Mouse (Mus musculus) activated CD4-positive, CD25-positive, alpha-beta regulatory T cell (primary cell): ENCODE measurements around the gene Nectin4. TPM values are rescaled to one million over a fixed set of nuclear protein-coding genes. Genes with fewer than 3 reads are reported as not detected.

ENCODE experiments used
- polyA plus RNA-seq, 2 experiments: library from polyadenylated mRNA; unstranded; fragments of 100-300 nt; shearing (Covaris generic); gene quantifications; one replicate each; pipeline ENCODE4 v1.2.1; 2017

Gene Nectin4
- polyA plus RNA-seq: under 1 TPM; 0.08 to 0.23 TPM

GRCm38 (mm10) chr1:171369845-171370556 lies at the start of gene Nectin4:
Gene Nectin4, plus strand, starts transcription at chr1:171370099.

GRCm38 (mm10) chr1:171328839-171329432 lies 41.0 kb upstream of the Nectin4 start, which contains the start of gene Dedd:
Gene Dedd, plus strand, starts transcription at chr1:171329145.

DNA sequence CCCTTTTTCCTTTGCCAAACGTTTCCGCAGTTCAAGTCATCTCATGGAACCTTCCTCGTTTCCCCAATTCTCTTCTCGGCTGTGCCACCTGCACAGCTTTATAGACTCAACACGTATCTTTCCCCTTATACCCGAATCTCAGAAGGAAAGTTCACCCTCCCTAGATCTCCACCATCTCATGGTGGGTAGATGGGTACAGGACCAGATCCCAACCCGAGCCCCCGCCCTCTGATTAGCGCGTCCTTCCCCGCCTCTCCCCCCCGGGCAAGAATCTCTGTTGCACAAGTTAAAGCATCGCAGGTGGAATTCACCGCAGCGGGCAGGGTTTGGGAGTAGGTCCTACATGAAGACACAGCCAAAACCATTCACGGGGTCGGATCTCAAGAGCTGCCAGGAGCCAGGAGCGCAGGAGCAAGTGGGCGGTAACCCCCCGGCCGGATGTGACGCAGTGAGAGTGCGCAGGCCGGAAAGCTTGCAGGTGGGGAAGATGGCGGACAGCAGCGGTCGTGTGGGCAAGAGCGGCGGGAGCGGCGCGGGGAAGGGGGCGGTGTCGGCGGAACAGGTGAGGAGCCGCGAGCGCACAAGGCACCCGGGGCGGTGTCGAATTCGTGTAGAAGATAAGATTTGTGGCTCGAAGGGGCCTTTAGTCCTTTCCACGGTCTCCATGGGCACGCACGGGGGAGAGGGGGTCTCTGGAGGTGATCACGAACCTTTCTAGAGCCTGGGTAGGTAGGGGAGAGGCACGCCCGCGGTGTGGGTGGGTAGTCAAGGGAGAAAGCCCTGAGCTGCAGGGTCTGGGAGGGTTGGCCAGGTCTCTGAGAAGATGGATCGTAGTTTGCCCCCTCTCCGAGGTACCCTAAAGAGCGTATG lies 24.4 kb upstream of the Nectin4 start, which contains the start of the genes Nit1 and Pfdn2:
Nit1 (minus strand) TSS at position 422 of the 870 bp plus-strand sequence.
Pfdn2 (plus strand) TSS at position 446 of the 870 bp plus-strand sequence.

GRCm38 (mm10) chr1:171360656-171361055 lies 9.2 kb upstream of the Nectin4 start, which contains the start of gene Klhdc9:
Gene Klhdc9, minus strand, starts transcription at chr1:171360798.

GRCm38 (mm10) chr1:171388376-171389102 lies 18.6 kb downstream of the Nectin4 start, which contains the start of gene Arhgap30:
Gene Arhgap30, plus strand, starts transcription at chr1:171388954.

GRCm38 (mm10) chr1:171410947-171411484 lies 41.1 kb downstream of the Nectin4 start, which contains the start of gene Usf1:
Gene Usf1, plus strand, starts transcription at chr1:171411313.

GRCm38 (mm10) chr1:171418660-171419059 lies 48.8 kb downstream of the Nectin4 start, which contains the start of gene Tstd1:
Gene Tstd1, plus strand, starts transcription at chr1:171418872.

GRCm38 (mm10) chr1:171437264-171438013 lies 67.5 kb downstream of the Nectin4 start, which contains the start of gene F11r:
Gene F11r, plus strand, starts transcription at chr1:171437535.

Other genes with a start within 250 kb of the Nectin4 start
- gene Sdhc, start 219.5 kb upstream of the Nectin4 start, polyA plus RNA-seq: 100 to 1,000 TPM; 158 to 161 TPM
- under 1 TPM in 1 of 2 experiments, not detected in 1; 0.14 TPM for gene Mpz, start 219.4 kb upstream of the Nectin4 start, polyA plus RNA-seq
- gene Pcp4l1, start 173.8 kb upstream of the Nectin4 start, polyA plus RNA-seq: not detected
- gene Nr1i3, start 156.1 kb upstream of the Nectin4 start, polyA plus RNA-seq: under 1 TPM; 0.27 to 0.52 TPM
- 10 to 100 TPM; 23.6 to 25.1 TPM for gene Tomm40l, start 147.6 kb upstream of the Nectin4 start, polyA plus RNA-seq
- under 1 TPM in 1 of 2 experiments, not detected in 1; 0.62 TPM for gene Apoa2, start 145.0 kb upstream of the Nectin4 start, polyA plus RNA-seq
- gene Fcer1g, start 135.7 kb upstream of the Nectin4 start, polyA plus RNA-seq: 10 to 100 TPM in 1 of 2 experiments, 1 to 10 TPM in 1; 5.3 to 42.6 TPM
- gene Adamts4, start 119.7 kb upstream of the Nectin4 start, polyA plus RNA-seq: under 1 TPM in 1 of 2 experiments, not detected in 1; 0.38 TPM
- gene Ndufs2, start 118.7 kb upstream of the Nectin4 start, polyA plus RNA-seq: 100 to 1,000 TPM; 200 to 203 TPM
- 10 to 100 TPM; 22.5 to 36.5 TPM for gene B4galt3, start 99.8 kb upstream of the Nectin4 start, polyA plus RNA-seq
- 10 to 100 TPM; 45.2 to 55.2 TPM for gene Ppox, start 88.9 kb upstream of the Nectin4 start, polyA plus RNA-seq
- gene Usp21, start 82.1 kb upstream of the Nectin4 start, polyA plus RNA-seq: 10 to 100 TPM; 40.8 to 46.2 TPM
- gene Ufc1, start 75.1 kb upstream of the Nectin4 start, polyA plus RNA-seq: 10 to 100 TPM; 76.4 to 80.7 TPM
- gene Dedd, start 41.0 kb upstream of the Nectin4 start, polyA plus RNA-seq: 10 to 100 TPM; 40.2 to 44.0 TPM
- 10 to 100 TPM; 36.3 to 41.8 TPM for gene Nit1, start 24.5 kb upstream of the Nectin4 start, polyA plus RNA-seq
- 10 to 100 TPM; 65.0 to 93.5 TPM for gene Pfdn2, start 24.4 kb upstream of the Nectin4 start, polyA plus RNA-seq
- gene Klhdc9, start 9.3 kb upstream of the Nectin4 start, polyA plus RNA-seq: under 1 TPM in 1 of 2 experiments, not detected in 1; 0.58 TPM
- gene Arhgap30, start 18.9 kb downstream of the Nectin4 start, polyA plus RNA-seq: 100 to 1,000 TPM; 122 to 173 TPM
- 10 to 100 TPM; 63.4 to 64.5 TPM for gene Usf1, start 41.2 kb downstream of the Nectin4 start, polyA plus RNA-seq
- 1 to 10 TPM; 2.0 to 4.2 TPM for gene Tstd1, start 48.8 kb downstream of the Nectin4 start, polyA plus RNA-seq
- gene F11r, start 67.4 kb downstream of the Nectin4 start, polyA plus RNA-seq: under 1 TPM; 0.24 to 0.96 TPM
- gene Alyref2, start 133.4 kb downstream of the Nectin4 start, polyA plus RNA-seq: 10 to 100 TPM; 10.7 to 12.7 TPM
- not detected for gene Itln1, start 165.2 kb downstream of the Nectin4 start, polyA plus RNA-seq
- gene Cd244a, start 189.1 kb downstream of the Nectin4 start, polyA plus RNA-seq: under 1 TPM; 0.66 to 0.70 TPM
- gene Ly9, start 237.3 kb downstream of the Nectin4 start, polyA plus RNA-seq: 100 to 1,000 TPM; 138 to 139 TPM